Mouse (Mus musculus) brain, embryonic 14.5 days (tissue): ENCODE measurements around the gene AI837181.

ENCODE experiments used
- CTCF ChIP-seq: fragments of 200-500 bp; IDR thresholded peaks from 2 replicates; pipeline ENCODE4 v1.5.1; 2012; ENCODE audit warnings: inconsistent platforms, mild to moderate bottlenecking, moderate library complexity, borderline replicate concordance; ENCODE audit not compliant: insufficient read depth, insufficient read length; ENCODE audit errors: extremely low read depth
- POLR2A ChIP-seq: fragments of 200-500 bp; IDR thresholded peaks from 2 replicates; pipeline ENCODE4 v1.6.1; 2012; ENCODE audit warnings: mild to moderate bottlenecking, inconsistent platforms, borderline replicate concordance; ENCODE audit not compliant: poor library complexity, insufficient read depth, insufficient read length, severe bottlenecking; ENCODE audit errors: extremely low read depth

DNA sequence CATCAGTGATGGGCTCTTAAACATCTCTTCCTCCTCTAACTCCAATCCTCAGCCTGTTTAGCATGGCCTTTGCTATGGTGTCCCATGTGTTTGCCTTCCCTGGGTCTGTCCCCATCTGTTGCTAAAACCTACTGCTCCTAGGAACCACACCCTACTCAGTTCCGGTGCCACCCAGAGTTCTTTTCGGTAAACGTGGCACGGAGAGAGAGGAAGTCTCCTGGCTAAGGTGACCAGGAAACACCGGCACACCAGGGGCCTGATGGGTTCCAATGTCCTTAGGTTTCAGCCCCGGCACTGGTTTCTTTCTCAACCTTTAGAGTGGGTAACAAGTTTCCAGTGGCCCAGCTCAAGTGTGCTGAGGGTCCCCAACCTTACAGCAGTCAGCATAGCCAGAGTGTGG, 4.4 kb upstream of the AI837181 start:
- TF ChIP-seq POLR2A (no peak), CTCF (no peak)
